Mouse (Mus musculus): ENCODE data around the gene Tbx2.

DNA sequence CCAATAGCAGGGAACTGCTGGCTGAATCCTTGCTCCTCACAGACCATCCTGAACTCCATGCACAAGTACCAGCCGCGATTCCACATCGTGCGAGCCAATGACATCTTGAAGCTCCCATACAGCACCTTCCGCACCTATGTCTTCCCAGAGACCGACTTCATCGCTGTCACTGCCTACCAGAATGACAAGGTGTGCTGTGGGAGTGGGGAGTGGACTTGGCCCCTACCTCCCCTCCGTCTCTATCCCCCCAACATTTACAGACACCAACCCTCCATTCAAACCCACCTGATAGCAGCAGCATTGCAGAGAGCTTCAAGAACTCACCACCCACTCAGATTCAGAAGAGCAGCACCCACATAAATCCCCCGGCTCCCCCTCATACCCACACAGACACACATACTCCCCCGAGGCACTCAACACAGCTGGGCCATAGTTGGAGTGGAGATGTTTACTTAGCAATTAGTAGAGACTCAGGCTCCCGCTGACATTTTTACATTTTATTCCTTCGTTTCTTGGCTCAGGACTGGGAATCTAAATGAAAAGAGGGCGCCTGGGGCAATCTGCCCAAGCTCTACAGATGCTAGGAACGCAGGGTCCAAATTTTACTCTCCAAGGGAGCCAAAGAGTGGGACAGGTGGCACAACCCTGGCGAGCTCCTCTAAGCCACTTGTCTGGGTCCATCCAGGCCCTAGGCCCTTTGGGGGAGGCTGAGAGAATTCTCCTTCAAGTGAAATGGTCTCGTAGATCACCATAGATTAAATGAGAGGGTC lies 3.6 kb downstream of the Tbx2 start:
- TF ChIP-seq CTCF (IDR thresholded peaks at IDR 0.05; ENCODE audit: control insufficient read depth, insufficient read depth, insufficient read length) (no peak), MAX (IDR thresholded peaks at IDR 0.05) (no peak)
